8 mouse cellular contexts compared by ENCODE assay signal in the genomic region with DNA sequence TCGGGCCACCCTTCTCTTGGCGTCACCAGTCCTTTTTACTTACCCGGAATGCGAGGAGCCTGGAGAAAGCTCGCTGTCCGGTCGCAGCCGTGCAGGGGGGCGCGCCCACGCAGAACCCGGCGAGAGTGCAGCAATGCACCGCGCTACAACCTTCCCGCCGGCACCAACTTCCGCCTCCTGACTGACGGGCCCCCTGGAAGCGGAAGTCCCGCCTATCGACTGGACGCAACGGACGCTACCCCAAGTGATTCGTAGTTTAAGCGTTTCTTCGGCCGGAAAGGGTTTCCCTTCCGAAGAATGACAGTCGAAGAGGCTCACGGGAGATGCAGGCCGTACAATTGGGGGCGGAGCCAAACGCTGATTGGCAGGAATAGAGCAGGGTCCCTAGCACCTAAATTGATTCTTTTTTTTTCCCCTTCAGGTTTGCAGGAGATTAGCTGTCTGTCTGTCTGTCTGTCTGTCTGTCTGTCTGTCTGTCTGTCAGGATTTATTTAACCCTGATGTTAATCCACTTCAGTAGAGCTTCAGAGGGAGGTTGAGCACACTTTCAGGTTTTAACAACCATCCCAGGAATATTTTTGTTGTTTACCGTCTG. TPM values are rescaled to one million over a fixed set of nuclear protein-coding genes. Genes with fewer than 3 reads are reported as not detected.
A peak's percentile ranks its signal among the peaks of the same experiment; 100 is the strongest.
DNase-seq lines count a peak whose midpoint lies in the region; ATAC-seq lines count a peak whose summit lies in the region.

No protein-coding gene starts in this region.

- peak overlapping the region; percentile 67; the same call in 1 of the 2 replicates for H3K27ac ChIP-seq in intestine, embryonic 14.5 days (ENCODE audit: low read depth)

- no peaks in the 10 kb centered on the region for H3K9me3 ChIP-seq in intestine, embryonic 14.5 days (ENCODE audit: control insufficient read depth, low read length)

- peak; percentile 97 to 98 for DNase-seq in adrenal gland, adult (ENCODE audit: inconsistent age in 2 of 2, low spot score in 1 of 2)
- DNase-seq in embryo, embryonic 10.5 days (ENCODE audit: low spot score) = peak; percentile 99
- peak; percentile 95 for DNase-seq in gastrocnemius, postnatal 14 days
- peak; percentile 94 for DNase-seq in intestine, embryonic 14.5 days (ENCODE audit: low spot score)
- peak; percentile 96 to 97 for DNase-seq in left cerebral cortex, postnatal 14 days (ENCODE audit: low spot score in 2 of 2)
- DNase-seq in mesoderm, embryonic 11.5 days (ENCODE audit: low read depth, low spot score) = peak; percentile 99
- peak; percentile 92 to 96 for DNase-seq in right cerebral cortex, postnatal 36 days (ENCODE audit: low spot score in 2 of 2)
- peak; percentile 97 for DNase-seq in yolk sac, embryonic 10.5 days (ENCODE audit: low spot score)

- intact Hi-C loops in gastrocnemius, postnatal 14 days (cut with DNase I; ENCODE audit: low total_unique reads) = no loop called here
- intact Hi-C loops in left cerebral cortex, postnatal 14 days (cut with DNase I) = loop anchor here (5.0 to 10.0 kb wide), 2 partner anchors 156 to 399 kb away; a partner anchor contains a TSS

- H3K4me3 ChIP-seq in intestine, embryonic 14.5 days (ENCODE audit: low read depth, low read length) = peak overlapping the region; percentile 94

- peak overlapping the region; percentile 83 for H3K9ac ChIP-seq in intestine, embryonic 14.5 days (ENCODE audit: low read length)

- H3K27me3 ChIP-seq in intestine, embryonic 14.5 days (replicated peaks; ENCODE audit: control insufficient read depth, insufficient read depth, low read length) = no peaks in the 10 kb centered on the region

- H3K4me1 ChIP-seq in intestine, embryonic 14.5 days (replicated peaks; ENCODE audit: control insufficient read depth, insufficient read depth, low read length) = no peaks in the 10 kb centered on the region

- WGBS in intestine, embryonic 14.5 days = under 1% methylated on average over 36 of the region's 36 CpGs

- ATAC-seq in intestine, embryonic 14.5 days (replicated peaks; ENCODE audit: low FRiP score, low TSS enrichment, low read depth) = peak; percentile 96

- H3K4me2 ChIP-seq in intestine, embryonic 14.5 days (ENCODE audit: low read length) = peak overlapping the region; percentile 90

- no peaks in the 10 kb centered on the region for H3K36me3 ChIP-seq in intestine, embryonic 14.5 days (ENCODE audit: control insufficient read depth, insufficient read depth, low read length)

RNA-seq across cellular contexts. Expression of a gene that starts 17.6 kb away (rescaled TPM):
- 1 to 10 TPM; 3.1 to 3.7 TPM for total RNA-seq in gastrocnemius, postnatal 14 days (2021)
- polyA plus RNA-seq in intestine, embryonic 14.5 days (2014; fragmentation: Nextera tagmentation; extraction: Ambion mirVana) = 55.1 and 56.1 TPM in 2 replicates
- total RNA-seq in left cerebral cortex, postnatal 14 days (2021) = 10 to 100 TPM; 24.2 to 24.6 TPM

RNA-seq across cellular contexts. Expression of a gene that starts 21.9 kb away (rescaled TPM):
- total RNA-seq in gastrocnemius, postnatal 14 days (2021) = 1 to 10 TPM; 4.0 to 4.4 TPM
- 6.0 and 6.8 TPM in 2 replicates for polyA plus RNA-seq in intestine, embryonic 14.5 days (2014; fragmentation: Nextera tagmentation; extraction: Ambion mirVana)
- total RNA-seq in left cerebral cortex, postnatal 14 days (2021) = 10 to 100 TPM; 40.4 to 41.3 TPM

Comparison
In these comparisons a context has a peak if more than half of its experiments do, and no peak if none do; other contexts are left out.
1. Peak in every context shown above with its lines: DNase-seq, ATAC-seq, H3K4me3 ChIP-seq and H3K27ac ChIP-seq.
2. RNA of a gene that starts 17.6 kb away (total RNA-seq): 24.2 to 24.6 TPM in left cerebral cortex, postnatal 14 days; 3.1 to 3.7 TPM in gastrocnemius, postnatal 14 days; every median in the first group is over 4 times any median in the second.
3. RNA of a gene that starts 21.9 kb away (total RNA-seq): 40.4 to 41.3 TPM in left cerebral cortex, postnatal 14 days; 4.0 to 4.4 TPM in gastrocnemius, postnatal 14 days; every median in the first group is over 4 times any median in the second.